Comparison of ENCODE assay signal across 24 mouse cellular contexts in the genomic region with DNA sequence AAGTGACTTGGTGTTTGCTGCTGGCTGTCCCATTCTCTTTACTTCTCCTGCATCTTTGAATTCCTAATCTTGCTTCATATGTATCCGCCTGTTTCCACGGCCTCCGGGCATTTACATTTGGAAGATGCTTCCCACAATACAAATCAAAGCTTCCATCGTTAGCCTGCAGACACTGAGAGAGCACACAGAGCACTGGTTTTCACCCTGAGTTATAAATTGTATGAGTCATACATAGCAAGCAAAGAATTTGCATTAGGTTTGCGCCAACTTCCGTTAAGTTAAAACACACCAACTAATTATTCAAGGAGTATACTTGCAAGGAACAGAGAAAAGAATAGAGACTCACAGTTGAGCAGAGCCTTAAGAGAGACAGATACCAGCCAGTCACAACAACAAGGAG. TPM values are rescaled to one million over a fixed set of nuclear protein-coding genes. Genes with fewer than 3 reads are reported as not detected.
DNase-seq lines count a peak whose midpoint lies in the region; ATAC-seq and TF ChIP-seq lines count a peak whose summit lies in the region.
"Had no signal": no experiment of that assay in that cellular context is flagged by ENCODE, and none has a peak within 500 bp of the region (broad histone marks: within the 10 kb centered on the region; RNA-seq: fewer than 3 reads in every experiment).

No protein-coding gene starts in this region.

- intact Hi-C loops in left cerebral cortex, adult 2 months (cut with DNase I) = loop anchor here (10.0 kb wide), 1 partner anchor 1285 kb away; no protein-coding TSS in a partner anchor
- intact Hi-C loops in left cerebral cortex, postnatal 10 days (cut with DNase I) = no loop called here

- H3K27ac ChIP-seq in forebrain, postnatal 0 days (ENCODE audit: low read depth, low read length) = 0 out of 2 replicates have a peak overlapping the region, but pooled peaks have one; percentile 2
- no peak overlapping the region for H3K27ac ChIP-seq in forebrain, embryonic 13.5 days
- H3K27ac ChIP-seq in left cerebral cortex, adult 2 months = peak overlapping the region; percentile 36; the same call in 1 of the 2 replicates
- H3K27ac ChIP-seq in kidney, adult 2 months (ENCODE audit: insufficient read depth, low read depth, low read length) = no peak overlapping the region
- H3K27ac ChIP-seq: hindbrain, embryonic 10.5 days; hindbrain, embryonic 15.5 days; intestine, embryonic 15.5 days; liver, embryonic 12.5 days; macrophage; midbrain, embryonic 15.5 days; neural tube, embryonic 15.5 days; stomach, embryonic 15.5 days had no signal

- no peak for TF ChIP-seq POLR2A in kidney, adult 2 months (IDR thresholded peaks at IDR 0.05; ENCODE audit: low read depth, low read length)

- no peak for TF ChIP-seq CTCF in forebrain, postnatal 0 days (IDR thresholded peaks at IDR 0.05; ENCODE audit: low read depth)
- no peak for TF ChIP-seq CTCF in left cerebral cortex, adult 2 months (IDR thresholded peaks at IDR 0.05)
- no peak for TF ChIP-seq CTCF in kidney, adult 2 months (conservative IDR thresholded peaks at IDR 0.05; ENCODE audit: insufficient read depth, insufficient read length, low read depth, low read length)

- DNase-seq in forebrain, postnatal 0 days = no peak
- no peak for DNase-seq in left cerebral cortex, adult 2 months (ENCODE audit: extremely low spot score in 1 of 2, low spot score in 2 of 2)
- DNase-seq in left cerebral cortex, postnatal 10 days (ENCODE audit: extremely low spot score in 1 of 2, low spot score in 2 of 2) = no peak
- DNase-seq in brain, adult 2 months (ENCODE audit: low read depth, low spot score) = peak; percentile 16
- no peak for DNase-seq in cerebellum, adult 8-10 months
- DNase-seq in kidney, adult 2 months = no peak
- DNase-seq: adrenal gland, postnatal 10 days; cerebellum, adult 11-12 months; heart, postnatal 14 days; kidney, adult 9 months; left cerebral cortex, postnatal 4 days; liver, postnatal 0 days; retina, postnatal 1 day; right cerebral cortex, postnatal 14 days had no signal

- 45% methylated on average over 6 of the region's 6 CpGs for WGBS in forebrain, postnatal 0 days
- WGBS in forebrain, embryonic 13.5 days = 61% methylated on average over 6 of the region's 6 CpGs
- WGBS in kidney, adult 2 months = 79% methylated on average over 6 of the region's 6 CpGs

- ATAC-seq in forebrain, postnatal 0 days = no peak
- ATAC-seq in forebrain, embryonic 13.5 days = no peak
- ATAC-seq: intestine, embryonic 15.5 days; liver, embryonic 12.5 days; liver, postnatal 0 days; midbrain, embryonic 15.5 days had no signal

- H3K27me3 ChIP-seq in forebrain, postnatal 0 days (ENCODE audit: insufficient read depth, low read length) = no peaks in the 10 kb centered on the region
- no peaks in the 10 kb centered on the region for H3K27me3 ChIP-seq in forebrain, embryonic 13.5 days
- no peaks in the 10 kb centered on the region for H3K27me3 ChIP-seq in kidney, adult 2 months (replicated peaks; ENCODE audit: control insufficient read depth, insufficient read depth, low read length)
- H3K27me3 ChIP-seq: intestine, embryonic 15.5 days; midbrain, embryonic 15.5 days; neural tube, embryonic 15.5 days; stomach, embryonic 15.5 days had no signal

- no peak overlapping the region for H3K4me3 ChIP-seq in forebrain, postnatal 0 days (ENCODE audit: low read depth, low read length)
- no peak overlapping the region for H3K4me3 ChIP-seq in forebrain, embryonic 13.5 days
- no peak overlapping the region for H3K4me3 ChIP-seq in left cerebral cortex, adult 2 months
- H3K4me3 ChIP-seq in kidney, adult 2 months (ENCODE audit: insufficient read depth, low read depth, low read length) = no peak overlapping the region
- H3K4me3 ChIP-seq: erythroblast, embryonic 14.5 days; hindbrain, embryonic 10.5 days; hindbrain, embryonic 15.5 days; intestine, embryonic 15.5 days; liver, embryonic 12.5 days; midbrain, embryonic 15.5 days; neural tube, embryonic 15.5 days; stomach, embryonic 15.5 days had no signal

- H3K9ac ChIP-seq in forebrain, postnatal 0 days = no peak overlapping the region
- no peak overlapping the region for H3K9ac ChIP-seq in forebrain, embryonic 13.5 days
- H3K9ac ChIP-seq: hindbrain, embryonic 15.5 days; intestine, embryonic 15.5 days; liver, embryonic 12.5 days; liver, postnatal 0 days; midbrain, embryonic 15.5 days; neural tube, embryonic 15.5 days; stomach, embryonic 15.5 days had no signal

- H3K9me3 ChIP-seq in forebrain, postnatal 0 days (ENCODE audit: low read length) = no peaks in the 10 kb centered on the region
- no peaks in the 10 kb centered on the region for H3K9me3 ChIP-seq in forebrain, embryonic 13.5 days (replicated peaks)
- H3K9me3 ChIP-seq: hindbrain, embryonic 10.5 days; hindbrain, embryonic 15.5 days; intestine, embryonic 15.5 days; liver, embryonic 12.5 days; midbrain, embryonic 15.5 days; neural tube, embryonic 15.5 days; stomach, embryonic 15.5 days had no signal

- H3K4me1 ChIP-seq in forebrain, postnatal 0 days (ENCODE audit: insufficient read depth) = no peaks in the 10 kb centered on the region
- H3K4me1 ChIP-seq in forebrain, embryonic 13.5 days = no peaks in the 10 kb centered on the region
- no peaks in the 10 kb centered on the region for H3K4me1 ChIP-seq in kidney, adult 2 months (ENCODE audit: control insufficient read depth, insufficient read depth, low read length)
- H3K4me1 ChIP-seq: hindbrain, embryonic 15.5 days; intestine, embryonic 15.5 days; midbrain, embryonic 15.5 days; neural tube, embryonic 15.5 days; stomach, embryonic 15.5 days had no signal

- H3K4me2 ChIP-seq in forebrain, postnatal 0 days (ENCODE audit: low read depth) = no peak overlapping the region
- no peak overlapping the region for H3K4me2 ChIP-seq in forebrain, embryonic 13.5 days
- H3K4me2 ChIP-seq: hindbrain, embryonic 15.5 days; intestine, embryonic 15.5 days; liver, embryonic 12.5 days; midbrain, embryonic 15.5 days; neural tube, embryonic 15.5 days; stomach, embryonic 15.5 days had no signal

- H3K36me3 ChIP-seq in forebrain, postnatal 0 days (ENCODE audit: insufficient read depth) = no peaks in the 10 kb centered on the region
- H3K36me3 ChIP-seq in forebrain, embryonic 13.5 days (ENCODE audit: poor library complexity, severe bottlenecking) = no peaks in the 10 kb centered on the region
- H3K36me3 ChIP-seq in kidney, adult 2 months (ENCODE audit: control insufficient read depth, insufficient read depth, low read length) = no peaks in the 10 kb centered on the region
- H3K36me3 ChIP-seq: hindbrain, embryonic 10.5 days; hindbrain, embryonic 15.5 days; intestine, embryonic 15.5 days; liver, embryonic 12.5 days; midbrain, embryonic 15.5 days; neural tube, embryonic 15.5 days; stomach, embryonic 15.5 days had no signal

RNA-seq across cellular contexts. Expression of a gene that starts 22.4 kb away (rescaled TPM):
- total RNA-seq in forebrain, postnatal 0 days (2014; rRNA removed) = 16.8 and 18.5 TPM in 2 replicates
- polyA plus RNA-seq in forebrain, postnatal 0 days (2015; fragmentation: Nextera tagmentation; extraction: Ambion mirVana) = 38.8 and 43.8 TPM in 2 replicates
- 48.7 and 50.5 TPM in 2 replicates for polyA plus RNA-seq in forebrain, embryonic 13.5 days (2015; fragmentation: Nextera tagmentation; extraction: Ambion mirVana)
- total RNA-seq in left cerebral cortex, adult 2 months (2021) = 10 to 100 TPM; 21.9 to 22.4 TPM
- 10 to 100 TPM; 20.7 to 21.6 TPM for total RNA-seq in left cerebral cortex, postnatal 10 days (2021)
- 3.7 and 4.8 TPM in 2 replicates for polyA plus RNA-seq in kidney, adult 2 months (2012; rRNA removed)

Comparison
In these comparisons a context has a peak if more than half of its experiments do, and no peak if none do; other contexts are left out.
1. H3K27ac ChIP-seq: peak in forebrain, postnatal 0 days (single experiment) and left cerebral cortex, adult 2 months (single experiment); none in forebrain, embryonic 13.5 days (single experiment) and kidney, adult 2 months (single experiment).